Mouse (Mus musculus) neural tube, embryonic 14.5 days (tissue): ENCODE data around the gene Setd1b. TPM values are rescaled to one million over a fixed set of nuclear protein-coding genes. Genes with fewer than 3 reads are reported as not detected.

Source experiments
- ATAC-seq: fragments of 200-750 bp; cut with Nextera tagmentation; 2 replicates; pipeline ENCODE4 v1.8.0; 2017; ENCODE audit warnings: low read depth, mild to moderate bottlenecking, moderate TSS enrichment, moderate library complexity
- H3K27ac ChIP-seq: fragments of 300-500 bp; sonication (generic); 2 replicates; pipeline ENCODE4 v1.5.1; 2014; ENCODE audit warnings: low read depth, mild to moderate bottlenecking, control low read depth, low read length, moderate library complexity, mixed read lengths
- H3K27me3 ChIP-seq: fragments of 300-500 bp; sonication (generic); 2 replicates; pipeline ENCODE4 v1.6.1; 2014; ENCODE audit warnings: low read length; ENCODE audit not compliant: control insufficient read depth, insufficient read depth
- H3K36me3 ChIP-seq: fragments of 300-500 bp; sonication (generic); 2 replicates; pipeline ENCODE4 v1.6.1; 2014; ENCODE audit warnings: low read length, mixed read lengths; ENCODE audit not compliant: control insufficient read depth, insufficient read depth
- H3K4me1 ChIP-seq: fragments of 300-500 bp; sonication (generic); 2 replicates; pipeline ENCODE4 v1.6.1; 2014; ENCODE audit warnings: low read length; ENCODE audit not compliant: control insufficient read depth, insufficient read depth
- H3K4me2 ChIP-seq: fragments of 300-500 bp; sonication (generic); 2 replicates; pipeline ENCODE4 v1.6.1; 2014; ENCODE audit warnings: mild to moderate bottlenecking, low read depth, low read length, control low read depth
- H3K4me3 ChIP-seq: fragments of 300-500 bp; sonication (generic); 2 replicates; pipeline ENCODE4 v1.5.1; 2014; ENCODE audit warnings: low read depth, low read length, control low read depth, mixed read lengths
- H3K9ac ChIP-seq: fragments of 300-500 bp; sonication (generic); replicated peaks from 2 replicates; pipeline ENCODE4 v1.6.1; 2014; ENCODE audit warnings: low read depth, mild to moderate bottlenecking, control low read depth, low read length, mixed read lengths
- H3K9me3 ChIP-seq: fragments of 300-500 bp; sonication (generic); 2 replicates; pipeline ENCODE4 v1.6.1; 2016; ENCODE audit warnings: low read length; ENCODE audit not compliant: control insufficient read depth
- WGBS: fragments of 180-500 bp; shearing (Covaris S2); extraction: QIAGEN DNeasy Blood & Tissue Kit; methylation state at CpG from one replicate; pipeline ENCODE4 v1.1.7; 2014; 5-methylcytosine and 5-hydroxymethylcytosine counted together
- polyA plus RNA-seq: library from polyadenylated mRNA; unstranded; fragments of >200 nt; fragmentation: Nextera tagmentation; extraction: Ambion mirVana; gene quantifications from 2 replicates; pipeline ENCODE4 v1.2.1, GENCODE M21; 2014

The Setd1b gene
- polyA plus RNA-seq, 1 experiment from 2014 or later, result 15.9 TPM

DNA sequence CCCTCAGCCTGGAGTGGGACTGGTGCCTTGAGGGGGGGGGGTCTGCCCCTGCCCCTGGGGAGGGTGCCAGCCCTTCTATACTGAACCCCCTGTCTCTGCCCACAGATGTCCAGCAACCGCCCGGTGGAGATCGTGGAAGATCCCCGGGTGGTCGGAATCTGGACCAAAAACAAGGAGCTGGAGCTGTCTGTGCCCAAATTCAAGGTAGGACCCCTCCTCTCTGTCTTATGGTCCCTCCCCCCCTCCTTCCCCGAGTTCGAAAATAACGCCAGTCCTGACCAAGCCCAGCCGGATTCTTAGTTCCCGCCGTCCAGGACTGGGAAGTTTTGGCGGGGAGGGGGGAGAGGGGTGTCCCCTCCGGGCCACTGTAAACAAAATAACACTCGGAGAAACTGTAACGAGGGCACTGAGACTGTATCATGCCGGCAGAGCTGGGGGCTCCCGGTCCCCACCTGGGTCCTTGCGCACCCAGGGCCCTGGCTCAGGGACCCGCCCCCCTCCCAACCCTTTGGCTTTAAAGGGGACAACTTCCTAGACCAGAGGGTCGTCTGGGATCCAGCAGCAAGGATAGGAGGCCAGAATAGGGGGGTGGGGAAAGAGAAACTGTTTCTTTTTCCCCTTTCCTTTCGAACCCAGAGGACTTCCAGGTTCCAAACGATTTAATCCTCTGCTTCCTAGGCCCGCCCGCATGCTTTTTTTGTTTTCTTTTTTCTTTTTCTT is 1.4 kb downstream of the Setd1b start:
- Histone ChIP-seq H3K9me3 (no peaks in the 10 kb centered on the region), H3K36me3 (peaks cover 21% of the 10 kb centered on the region), H3K4me2 (peak overlapping the region; percentile 100), H3K27me3 (no peaks in the 10 kb centered on the region), H3K4me1 (peaks cover 33% of the 10 kb centered on the region), H3K9ac (peak overlapping the region; percentile 100), H3K4me3 (peak overlapping the region; percentile 92), H3K27ac (peak overlapping the region; percentile 99)
- no peak for ATAC-seq
- WGBS, result under 1% methylated on average over 24 of the region's 24 CpGs

DNA sequence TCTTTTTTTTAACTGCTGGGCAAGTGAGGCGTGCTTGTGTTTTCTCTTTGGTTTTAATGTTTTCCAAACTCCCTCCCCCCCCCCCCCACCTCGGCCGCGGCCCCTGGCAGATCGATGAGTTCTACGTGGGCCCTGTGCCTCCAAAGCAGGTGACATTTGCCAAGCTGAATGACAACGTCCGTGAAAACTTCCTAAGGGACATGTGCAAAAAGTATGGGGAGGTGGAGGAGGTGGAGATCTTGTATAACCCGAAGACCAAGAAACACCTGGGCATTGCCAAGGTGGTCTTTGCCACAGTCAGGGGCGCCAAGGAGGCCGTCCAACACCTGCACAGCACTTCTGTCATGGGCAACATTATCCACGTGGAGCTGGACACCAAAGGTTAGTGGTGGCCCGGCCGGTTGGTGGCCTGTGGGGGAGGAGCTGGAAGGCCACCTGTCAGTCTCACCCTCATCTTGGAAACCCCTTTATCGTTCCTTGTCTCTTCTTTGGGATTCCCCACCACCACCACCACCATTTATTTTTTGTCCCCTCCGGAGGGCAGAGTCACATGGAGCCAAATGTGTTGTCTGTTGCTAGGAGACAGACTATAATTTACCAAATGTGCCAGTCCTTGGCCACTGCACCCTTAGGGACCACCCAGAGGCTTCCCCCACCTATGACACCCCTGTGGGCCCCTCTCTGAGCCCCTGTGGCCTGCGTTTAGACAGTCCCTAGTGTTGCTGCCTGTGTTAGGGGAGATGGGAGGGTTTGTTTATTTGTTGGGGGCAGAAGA is 2.2 kb downstream of the Setd1b start:
- no peak for ATAC-seq
- Histone ChIP-seq H3K4me3 (peak overlapping the region; percentile 92), H3K9me3 (no peaks in the 10 kb centered on the region), H3K36me3 (peaks cover 28% of the 10 kb centered on the region), H3K27ac (no peak overlapping the region; the same call in 1 of the 2 replicates), H3K4me1 (peaks cover 41% of the 10 kb centered on the region), H3K4me2 (peak overlapping the region; percentile 100), H3K27me3 (no peaks in the 10 kb centered on the region), H3K9ac (peak overlapping the region; percentile 100; the same call in 1 of the 2 replicates)
- WGBS, result 5% methylated on average over 17 of the region's 17 CpGs

DNA sequence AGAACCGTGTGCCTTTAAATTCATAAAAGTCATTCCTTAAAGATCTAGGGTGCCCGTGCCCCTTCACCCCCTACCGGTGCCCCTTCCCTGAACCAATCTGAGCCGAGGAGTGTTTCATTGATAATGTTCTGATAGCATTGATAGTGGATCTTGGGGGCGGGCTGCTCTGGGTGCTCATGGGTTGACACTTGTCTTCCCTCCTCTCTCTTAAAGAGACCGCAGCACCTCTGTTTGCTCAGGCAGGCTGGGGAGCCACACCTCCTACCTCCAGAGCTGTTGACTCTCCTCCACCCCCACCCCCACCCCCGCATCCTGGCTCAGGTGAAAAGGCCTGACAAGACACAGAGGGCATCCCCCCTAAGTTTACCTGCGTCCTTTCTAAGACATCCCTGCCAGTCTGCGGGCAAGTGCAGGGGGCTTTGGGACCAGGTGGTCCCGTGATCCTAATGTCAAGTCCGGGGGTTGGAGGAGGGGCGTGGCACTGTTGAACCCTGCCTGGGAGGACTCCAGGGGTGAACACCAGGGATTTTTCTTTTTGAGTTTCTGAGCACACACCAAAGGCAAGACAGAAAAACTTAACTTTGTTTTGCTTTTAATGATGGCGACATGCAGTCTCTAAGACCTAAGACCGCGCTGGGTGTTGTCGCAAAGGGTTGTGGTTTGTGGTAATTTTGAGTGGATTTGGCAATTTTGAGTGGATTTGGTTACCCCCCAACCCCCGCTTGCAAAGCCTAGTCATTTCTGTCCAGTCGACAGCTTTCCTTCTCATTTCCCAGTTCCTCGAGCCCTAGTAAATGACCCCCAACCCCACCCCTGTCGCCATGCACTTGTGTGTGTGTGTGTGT is 3.0 kb downstream of the Setd1b start:
- peaks cover 47% of the 10 kb centered on the region for H3K4me1 ChIP-seq
- no peaks in the 10 kb centered on the region for H3K27me3 ChIP-seq
- no peaks in the 10 kb centered on the region for H3K9me3 ChIP-seq
- peaks cover 30% of the 10 kb centered on the region for H3K36me3 ChIP-seq
- H3K4me3 ChIP-seq, result peak overlapping the region; percentile 92
- no peak for ATAC-seq
- WGBS, result 36% methylated on average over 20 of the region's 20 CpGs
- H3K27ac ChIP-seq, result no peak overlapping the region
- peak overlapping the region; percentile 100 for H3K4me2 ChIP-seq
- H3K9ac ChIP-seq, result peak overlapping the region; percentile 25; the same call in 1 of the 2 replicates

DNA sequence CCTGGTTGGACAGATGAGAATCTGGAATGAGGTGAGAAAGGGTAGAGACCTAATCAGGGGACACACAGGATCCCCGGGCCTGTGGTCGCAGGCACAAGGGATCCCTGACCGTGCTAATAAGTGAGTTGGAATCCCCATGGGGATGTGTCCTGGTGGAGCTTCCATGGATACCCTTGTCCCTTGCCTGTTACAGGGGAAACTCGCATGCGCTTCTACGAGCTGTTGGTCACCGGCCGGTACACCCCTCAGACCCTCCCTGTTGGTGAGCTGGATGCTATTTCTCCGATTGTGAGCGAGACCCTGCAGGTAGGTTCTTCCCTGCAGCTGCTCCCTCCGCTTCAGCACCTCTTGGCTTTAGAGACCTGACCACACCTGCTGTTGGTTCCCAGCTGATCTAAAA is 4.4 kb downstream of the Setd1b start:
- no peak overlapping the region for H3K9ac ChIP-seq
- no peaks in the 10 kb centered on the region for H3K9me3 ChIP-seq
- peaks cover 31% of the 10 kb centered on the region for H3K36me3 ChIP-seq
- WGBS, result 87% methylated on average over 11 of the region's 11 CpGs
- no peak overlapping the region for H3K27ac ChIP-seq
- no peaks in the 10 kb centered on the region for H3K27me3 ChIP-seq
- ATAC-seq, result no peak
- no peak overlapping the region for H3K4me2 ChIP-seq
- no peak overlapping the region for H3K4me3 ChIP-seq
- H3K4me1 ChIP-seq, result peaks cover 61% of the 10 kb centered on the region

DNA sequence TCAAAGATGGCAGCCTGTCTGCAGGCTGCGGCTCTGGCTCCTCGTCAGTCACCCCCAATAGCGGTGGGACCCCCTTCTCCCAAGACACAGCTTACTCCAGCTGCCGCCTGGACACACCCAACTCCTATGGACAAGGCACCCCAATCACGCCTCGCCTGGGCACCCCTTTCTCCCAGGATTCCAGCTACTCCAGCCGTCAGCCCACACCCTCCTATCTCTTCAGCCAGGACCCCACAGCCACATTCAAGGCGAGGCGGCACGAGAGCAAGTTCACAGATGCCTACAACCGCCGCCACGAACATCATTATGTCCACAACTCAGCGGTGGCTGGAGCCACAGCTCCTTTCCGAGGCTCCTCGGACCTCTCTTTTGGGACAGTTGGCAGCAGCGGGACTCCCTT is 5.6 kb downstream of the Setd1b start:
- H3K9me3 ChIP-seq, result no peaks in the 10 kb centered on the region
- no peak overlapping the region for H3K27ac ChIP-seq
- no peak overlapping the region for H3K4me2 ChIP-seq
- H3K4me1 ChIP-seq, result peaks cover 62% of the 10 kb centered on the region
- H3K27me3 ChIP-seq, result no peaks in the 10 kb centered on the region
- ATAC-seq, result no peak
- H3K4me3 ChIP-seq, result no peak overlapping the region
- 85% methylated on average over 17 of the region's 17 CpGs for WGBS
- no peak overlapping the region for H3K9ac ChIP-seq
- peaks cover 41% of the 10 kb centered on the region for H3K36me3 ChIP-seq

DNA sequence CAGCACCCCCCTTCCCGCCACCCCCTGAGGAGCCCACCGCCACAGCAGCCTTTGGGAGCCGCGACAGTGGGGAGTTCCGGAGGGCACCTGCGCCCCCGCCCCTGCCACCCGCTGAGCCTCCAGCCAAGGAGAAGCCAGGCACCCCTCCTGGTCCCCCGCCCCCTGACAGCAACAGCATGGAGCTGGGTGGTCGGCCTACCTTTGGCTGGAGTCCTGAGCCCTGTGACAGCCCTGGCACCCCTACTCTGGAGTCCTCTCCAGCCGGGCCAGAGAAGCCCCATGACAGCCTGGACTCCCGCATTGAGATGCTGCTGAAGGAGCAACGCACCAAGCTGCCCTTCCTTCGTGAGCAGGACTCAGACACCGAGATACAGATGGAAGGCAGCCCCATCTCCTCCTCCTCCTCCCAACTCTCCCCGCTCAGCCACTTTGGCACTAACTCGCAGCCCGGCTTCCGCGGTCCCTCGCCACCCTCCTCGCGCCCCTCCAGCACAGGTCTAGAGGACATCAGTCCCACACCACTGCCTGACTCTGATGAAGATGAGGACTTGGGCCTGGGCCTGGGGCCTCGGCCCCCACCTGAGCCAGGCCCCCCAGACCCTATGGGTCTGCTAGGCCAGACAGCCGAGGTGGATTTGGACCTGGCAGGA is 6.2 kb downstream of the Setd1b start:
- peaks cover 62% of the 10 kb centered on the region for H3K4me1 ChIP-seq
- no peaks in the 10 kb centered on the region for H3K9me3 ChIP-seq
- no peak overlapping the region for H3K27ac ChIP-seq
- 83% methylated on average over 24 of the region's 25 CpGs for WGBS
- no peak for ATAC-seq
- H3K36me3 ChIP-seq, result peaks cover 45% of the 10 kb centered on the region
- H3K4me2 ChIP-seq, result no peak overlapping the region
- H3K9ac ChIP-seq, result no peak overlapping the region; the same call in 1 of the 2 replicates
- H3K27me3 ChIP-seq, result no peaks in the 10 kb centered on the region
- H3K4me3 ChIP-seq, result no peak overlapping the region

DNA sequence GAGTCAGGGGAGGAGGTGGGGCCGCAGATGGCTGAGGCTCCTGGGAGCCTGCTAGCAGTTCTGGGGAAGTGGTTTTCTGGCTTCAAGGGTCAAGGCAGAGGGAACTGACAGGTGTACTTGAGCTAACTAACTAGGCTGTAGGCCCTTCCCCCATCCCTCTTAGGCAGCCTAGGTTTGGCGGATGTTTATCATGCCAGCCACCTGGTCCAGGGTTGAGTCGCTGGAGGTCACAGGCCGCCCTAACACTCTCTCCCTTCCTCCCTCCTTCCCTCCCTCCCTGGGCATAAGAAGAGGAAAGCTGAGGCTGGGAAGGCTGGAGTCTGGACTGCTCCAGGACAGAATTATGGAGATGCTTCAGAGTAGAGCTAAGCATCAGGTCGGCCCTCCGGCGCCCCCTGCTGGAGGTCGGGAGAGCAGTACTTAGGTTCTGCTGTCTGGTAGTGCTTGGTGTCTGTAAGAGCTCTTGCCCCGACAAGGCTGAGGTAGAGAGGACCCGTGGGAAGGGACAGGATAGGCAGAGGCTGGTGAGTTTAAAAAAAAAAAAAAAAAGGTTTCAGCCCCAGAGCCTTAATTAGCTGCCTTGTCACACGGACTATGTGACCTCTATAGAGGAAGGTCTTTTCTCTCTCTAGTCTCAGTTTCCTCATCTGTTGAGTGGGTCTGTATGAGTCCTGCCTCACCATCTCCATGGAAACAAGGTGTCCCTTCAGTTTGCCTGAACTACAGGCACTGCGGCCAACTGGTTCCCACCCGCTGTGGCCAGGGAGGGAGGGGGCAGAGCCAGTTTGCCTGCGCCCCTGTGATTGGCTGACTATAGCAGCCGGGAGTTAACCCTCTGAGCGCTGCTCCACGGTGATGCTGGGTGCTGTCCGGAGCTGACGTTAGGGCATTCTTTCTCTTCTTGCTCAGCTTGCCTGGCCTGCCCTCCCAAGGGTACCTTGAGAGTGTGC is 7.7 kb downstream of the Setd1b start:
- Histone ChIP-seq H3K36me3 (peaks cover 56% of the 10 kb centered on the region), H3K4me3 (peak overlapping the region; percentile 36), H3K27me3 (no peaks in the 10 kb centered on the region), H3K27ac (no peak overlapping the region), H3K9me3 (no peaks in the 10 kb centered on the region), H3K4me1 (peaks cover 49% of the 10 kb centered on the region), H3K9ac (no peak overlapping the region), H3K4me2 (peak overlapping the region; percentile 65)
- ATAC-seq, result peak; percentile 86
- 11% methylated on average over 19 of the region's 19 CpGs for WGBS

DNA sequence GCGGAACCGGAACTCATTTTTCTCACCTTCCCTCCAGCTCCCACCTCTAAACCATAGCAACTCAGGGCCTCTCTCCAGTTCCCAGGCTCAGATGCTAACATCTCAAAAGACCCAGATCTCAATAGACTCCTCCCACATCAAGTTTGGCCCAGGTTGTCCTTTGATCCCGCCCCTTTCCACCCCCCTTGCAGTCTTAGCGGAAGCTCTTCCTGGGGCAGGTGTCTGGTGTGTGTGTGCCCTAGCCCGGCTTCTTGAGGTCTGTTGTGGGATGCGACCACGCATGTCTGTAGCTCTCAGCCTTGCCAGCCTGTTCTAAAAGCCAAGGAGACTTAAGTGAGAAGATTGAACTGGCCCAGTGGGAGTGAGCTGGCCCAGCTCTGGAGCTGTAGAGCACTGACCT is 8.6 kb downstream of the Setd1b start:
- Histone ChIP-seq H3K4me1 (peaks cover 40% of the 10 kb centered on the region), H3K4me3 (peak overlapping the region; percentile 36), H3K27ac (no peak overlapping the region), H3K9ac (peak overlapping the region; percentile 21; the same call in 1 of the 2 replicates), H3K36me3 (peaks cover 58% of the 10 kb centered on the region), H3K27me3 (no peaks in the 10 kb centered on the region), H3K4me2 (peak overlapping the region; percentile 65), H3K9me3 (no peaks in the 10 kb centered on the region)
- 46% methylated on average over 7 of the region's 7 CpGs for WGBS
- ATAC-seq, result no peak
